Mouse (Mus musculus) hindbrain, embryonic 11.5 days (tissue): ENCODE results near the gene Scarb2. TPM values are rescaled to one million over a fixed set of nuclear protein-coding genes. Genes with fewer than 3 reads are reported as not detected.
"Not testable (repeated sequence)": the region's sequence is repeated elsewhere in the genome, so short reads cannot be mapped to it uniquely, and the experiment has no call there.

Experiments
- ATAC-seq: fragments of 200-750 bp; cut with Nextera tagmentation; 2 replicates; pipeline ENCODE4 v1.8.0; 2017; ENCODE audit warnings: mild to moderate bottlenecking, moderate TSS enrichment, moderate library complexity; ENCODE audit not compliant: low FRiP score
- DNase-seq: peaks from one replicate; pipeline ENCODE4 v3.0.0-alpha.2; 2015; ENCODE audit warnings: low spot score
- H3K27ac ChIP-seq: fragments of 300-500 bp; sonication (generic); 2 replicates; pipeline ENCODE4 v1.5.1; 2014; ENCODE audit warnings: mild to moderate bottlenecking, low read depth, low read length
- H3K27me3 ChIP-seq: fragments of 300-500 bp; sonication (generic); 2 replicates; pipeline ENCODE4 v1.6.1; 2014; ENCODE audit warnings: mild to moderate bottlenecking, low read length, moderate library complexity, mixed read lengths; ENCODE audit not compliant: control insufficient read depth, insufficient read depth
- H3K36me3 ChIP-seq: fragments of 300-500 bp; sonication (generic); 2 replicates; pipeline ENCODE4 v1.6.1; 2014; ENCODE audit warnings: mild to moderate bottlenecking, low read length, moderate library complexity, mixed read lengths; ENCODE audit not compliant: control insufficient read depth, insufficient read depth
- H3K4me1 ChIP-seq: fragments of 300-500 bp; sonication (generic); replicated peaks from 2 replicates; pipeline ENCODE4 v1.6.1; 2014; ENCODE audit warnings: low read length, mixed read lengths; ENCODE audit not compliant: control insufficient read depth, insufficient read depth
- H3K4me2 ChIP-seq: fragments of 300-500 bp; sonication (generic); replicated peaks from 2 replicates; pipeline ENCODE4 v1.6.1; 2014; ENCODE audit warnings: mild to moderate bottlenecking, low read depth, low read length
- H3K4me3 ChIP-seq: fragments of 300-500 bp; sonication (generic); 2 replicates; pipeline ENCODE4 v1.5.1; 2014; ENCODE audit warnings: low read depth, low read length
- H3K9ac ChIP-seq: fragments of 300-500 bp; sonication (generic); 2 replicates; pipeline ENCODE4 v1.6.1; 2014; ENCODE audit warnings: low read depth, low read length
- H3K9me3 ChIP-seq: fragments of 300-500 bp; sonication (generic); 2 replicates; pipeline ENCODE4 v1.6.1; 2016; ENCODE audit warnings: low read length; ENCODE audit not compliant: control insufficient read depth
- WGBS: fragments of 180-500 bp; shearing (Covaris S2); extraction: QIAGEN DNeasy Blood & Tissue Kit; methylation state at CpG from one replicate; pipeline ENCODE4 v1.1.7; 2014; 5-methylcytosine and 5-hydroxymethylcytosine counted together
- polyA plus RNA-seq: library from polyadenylated mRNA; unstranded; fragments of >200 nt; fragmentation: Nextera tagmentation; extraction: Ambion mirVana; gene quantifications from 2 replicates; pipeline ENCODE4 v1.2.1, GENCODE M21; 2014

Gene Scarb2
- polyA plus RNA-seq, result 11.2 and 11.7 TPM in 2 replicates

GRCm38 (mm10) chr5:92506733-92507132 is at the start of gene Scarb2:
Gene Scarb2 (minus strand): TSS chr5:92506833.
- Histone ChIP-seq H3K27me3 (no peaks in the 10 kb centered on the region), H3K4me1 (no peaks in the 10 kb centered on the region; the same call in 1 of the 2 replicates), H3K9me3 (no peaks in the 10 kb centered on the region), H3K9ac (peak within 1 kb of the TSS; percentile 63), H3K36me3 (no peaks in the 10 kb centered on the region), H3K27ac (peak within 1 kb of the TSS; percentile 98), H3K4me2 (peak within 1 kb of the TSS; percentile 58), H3K4me3 (peak within 1 kb of the TSS; percentile 87)
- DNase-seq, result no peak
- ATAC-seq, result no peak

- WGBS, result 94% methylated on average over 1 of the region's 1 CpGs
- no peak for DNase-seq
- Histone ChIP-seq H3K4me1 (no peaks in the 10 kb centered on the region), H3K9me3 (0 out of 2 replicates have a peak, but pooled peaks cover 3% of the 10 kb centered on the region), H3K4me3 (no peak overlapping the region), H3K4me2 (no peak overlapping the region), H3K27me3 (no peaks in the 10 kb centered on the region), H3K9ac (no peak overlapping the region), H3K27ac (no peak overlapping the region), H3K36me3 (no peaks in the 10 kb centered on the region)
- ATAC-seq, result no peak
These were observed 49.3 kb upstream of the Scarb2 start for GRCm38 (mm10) chr5:92555905-92556304.

- H3K4me1 ChIP-seq, result no peaks in the 10 kb centered on the region
- no peak within 1 kb of the TSS for H3K4me3 ChIP-seq
- 0 out of 2 replicates have a peak, but pooled peaks cover 3% of the 10 kb centered on the region for H3K9me3 ChIP-seq
- no peak within 1 kb of the TSS for H3K27ac ChIP-seq
- H3K36me3 ChIP-seq, result no peaks in the 10 kb centered on the region
- H3K4me2 ChIP-seq, result no peak within 1 kb of the TSS
- H3K27me3 ChIP-seq, result no peaks in the 10 kb centered on the region
- H3K9ac ChIP-seq, result no peak within 1 kb of the TSS
- 73% methylated on average over 16 of the region's 16 CpGs for WGBS
- no peak for ATAC-seq
- no peak for DNase-seq
These were observed 48.4 kb upstream of the Scarb2 start, which contains the start of gene Fam47e for GRCm38 (mm10) chr5:92554891-92555511. Gene Fam47e (plus strand): TSS chr5:92555069.

GRCm38 (mm10) chr5:92554443-92554842 is 47.8 kb upstream of the Scarb2 start:
- H3K4me2 ChIP-seq, result no peak overlapping the region
- DNase-seq (no peak), ATAC-seq (no peak)
- no peak overlapping the region for H3K9ac ChIP-seq
- no peaks in the 10 kb centered on the region for H3K4me1 ChIP-seq
- no peak overlapping the region for H3K4me3 ChIP-seq
- WGBS, result 83% methylated on average over 4 of the region's 4 CpGs
- no peak overlapping the region for H3K27ac ChIP-seq
- H3K27me3 ChIP-seq, result no peaks in the 10 kb centered on the region
- no peaks in the 10 kb centered on the region for H3K36me3 ChIP-seq
- 0 out of 2 replicates have a peak, but pooled peaks cover 3% of the 10 kb centered on the region for H3K9me3 ChIP-seq

GRCm38 (mm10) chr5:92553939-92554338 is 47.3 kb upstream of the Scarb2 start:
- WGBS, result 70% methylated on average over 3 of the region's 3 CpGs
- H3K27ac ChIP-seq, result no peak overlapping the region
- H3K4me2 ChIP-seq, result no peak overlapping the region
- H3K9me3 ChIP-seq, result 0 out of 2 replicates have a peak, but pooled peaks cover 3% of the 10 kb centered on the region
- H3K4me1 ChIP-seq, result no peaks in the 10 kb centered on the region
- H3K9ac ChIP-seq, result no peak overlapping the region
- no peak for ATAC-seq
- no peaks in the 10 kb centered on the region for H3K27me3 ChIP-seq
- no peak overlapping the region for H3K4me3 ChIP-seq
- no peaks in the 10 kb centered on the region for H3K36me3 ChIP-seq
- peak; percentile 6 for DNase-seq

GRCm38 (mm10) chr5:92552611-92553010 is 46.0 kb upstream of the Scarb2 start:
- H3K9me3 ChIP-seq, result 0 out of 2 replicates have a peak, but pooled peaks cover 3% of the 10 kb centered on the region
- WGBS, result 88% methylated on average over 2 of the region's 2 CpGs
- DNase-seq (no peak), ATAC-seq (no peak)
- no peak overlapping the region for H3K9ac ChIP-seq
- no peaks in the 10 kb centered on the region for H3K27me3 ChIP-seq
- H3K4me3 ChIP-seq, result no peak overlapping the region
- no peak overlapping the region for H3K4me2 ChIP-seq
- H3K4me1 ChIP-seq, result no peaks in the 10 kb centered on the region
- no peaks in the 10 kb centered on the region for H3K36me3 ChIP-seq
- no peak overlapping the region for H3K27ac ChIP-seq

- H3K9me3 ChIP-seq, result no peaks in the 10 kb centered on the region
- H3K4me1 ChIP-seq, result no peaks in the 10 kb centered on the region
- no peaks in the 10 kb centered on the region for H3K27me3 ChIP-seq
- H3K4me2 ChIP-seq, result no peak overlapping the region
- 78% methylated on average over 4 of the region's 4 CpGs for WGBS
- no peak overlapping the region for H3K4me3 ChIP-seq
- no peak overlapping the region for H3K9ac ChIP-seq
- no peak for DNase-seq
- H3K36me3 ChIP-seq, result no peaks in the 10 kb centered on the region
- H3K27ac ChIP-seq, result no peak overlapping the region
- ATAC-seq, result no peak
These were observed 33.1 kb upstream of the Scarb2 start for GRCm38 (mm10) chr5:92539698-92540097.

GRCm38 (mm10) chr5:92524821-92525258 is 18.2 kb upstream of the Scarb2 start:
- H3K4me1 ChIP-seq, result no peaks in the 10 kb centered on the region

GRCm38 (mm10) chr5:92521131-92521530 is 14.5 kb upstream of the Scarb2 start:
- not testable (repeated sequence) for H3K4me2 ChIP-seq, H3K9ac ChIP-seq, H3K9me3 ChIP-seq, DNase-seq, H3K27me3 ChIP-seq, H3K4me1 ChIP-seq, ATAC-seq, H3K27ac ChIP-seq, H3K36me3 ChIP-seq, H3K4me3 ChIP-seq
- WGBS, result 89% methylated on average over 2 of the region's 2 CpGs

More at GRCm38 (mm10) chr5:92524821-92525258, 18.2 kb upstream of the Scarb2 start:
- Histone ChIP-seq H3K27me3 (no peaks in the 10 kb centered on the region), H3K36me3 (no peaks in the 10 kb centered on the region), H3K4me3 (no peak overlapping the region), H3K9me3 (no peaks in the 10 kb centered on the region), H3K9ac (no peak overlapping the region), H3K27ac (no peak overlapping the region), H3K4me2 (no peak overlapping the region)
- ATAC-seq (no peak), DNase-seq (no peak)
- 82% methylated on average over 6 of the region's 6 CpGs for WGBS
